Mouse (Mus musculus) adrenal gland, adult 10 weeks (tissue): ENCODE measurements around the gene Rhox2h. TPM values are rescaled to one million over a fixed set of nuclear protein-coding genes. Genes with fewer than 3 reads are reported as not detected.

Experiments used
- polyA plus RNA-seq: library from polyadenylated mRNA; stranded (reverse); fragments of 350-450 nt; fragmentation: Illumina TruSeq; extraction: RNeasy Lipid Tissue Mini Kit (QIAGEN cat#74804); gene quantifications from one replicate; pipeline ENCODE4 v1.2.3, GENCODE M21; 2014; ENCODE audit warnings: low read depth, low replicate concordance

The Rhox2h gene
- polyA plus RNA-seq = not detected

DNA sequence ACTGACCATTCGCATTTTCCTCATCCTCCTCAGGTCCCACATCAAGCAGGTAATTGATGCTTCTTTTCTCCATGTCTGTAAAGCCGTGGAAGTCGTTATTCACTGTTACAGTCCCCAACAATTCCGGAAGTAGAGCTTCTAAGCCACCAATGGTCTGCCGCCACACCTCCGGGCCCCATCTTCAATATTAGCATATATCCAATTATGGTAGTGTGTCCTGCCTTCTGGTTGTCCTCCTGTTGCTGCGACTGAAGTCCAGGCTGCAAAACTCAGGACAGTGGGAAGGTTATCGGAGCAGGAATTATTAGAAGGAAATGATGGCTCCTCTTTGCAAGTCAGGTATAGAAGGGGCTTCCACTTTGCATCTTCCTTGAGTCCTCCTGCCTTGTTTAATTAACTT, at the start of gene Rhox2h:
Rhox2h (minus strand) TSS at position 101 of the 400 bp plus-strand sequence.

DNA sequence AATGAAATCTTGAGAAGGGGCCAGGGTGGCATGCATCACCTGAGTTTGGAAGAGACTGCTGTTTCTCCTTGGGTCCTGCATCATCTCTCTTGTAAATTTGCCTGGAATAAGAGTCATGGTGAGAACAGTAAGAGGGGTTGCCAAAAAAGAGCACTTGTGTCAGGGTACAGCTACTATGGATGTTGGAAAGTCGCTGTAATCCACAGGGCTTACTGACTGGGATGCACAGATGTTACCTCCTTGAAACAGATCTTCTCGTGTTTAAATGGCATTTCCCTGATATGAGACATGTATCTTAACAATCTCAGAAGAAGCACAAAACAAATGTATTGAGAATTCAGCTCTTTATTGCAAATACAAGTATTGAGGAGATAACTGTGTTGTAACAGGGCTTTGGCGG, 4.4 kb downstream of the Rhox2h start, which contains the start of gene Rhox3h:
Rhox3h (minus strand) TSS at position 101 of the 400 bp plus-strand sequence.

DNA sequence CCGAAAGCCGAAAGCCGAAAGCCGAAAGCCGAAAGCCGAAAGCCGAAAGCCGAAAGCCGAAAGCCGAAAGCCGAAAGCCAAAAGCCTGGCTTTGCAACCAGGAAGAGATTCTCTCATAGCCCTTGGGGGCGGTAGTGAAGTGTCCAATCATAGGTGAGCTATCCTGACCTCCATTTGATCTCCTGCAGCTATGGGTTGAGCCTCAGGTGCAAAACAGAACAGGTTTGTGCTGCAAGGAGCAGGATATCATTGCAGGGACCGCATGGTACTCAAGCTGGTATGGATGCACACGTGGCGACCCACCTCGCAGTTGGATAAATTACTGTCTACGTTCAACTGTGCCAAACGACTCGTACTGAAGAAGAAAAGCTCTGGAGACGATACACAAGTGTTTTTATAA, 21.9 kb downstream of the Rhox2h start, which contains the start of gene Rhox4g:
Rhox4g (minus strand) TSS at position 101 of the 400 bp plus-strand sequence.

DNA sequence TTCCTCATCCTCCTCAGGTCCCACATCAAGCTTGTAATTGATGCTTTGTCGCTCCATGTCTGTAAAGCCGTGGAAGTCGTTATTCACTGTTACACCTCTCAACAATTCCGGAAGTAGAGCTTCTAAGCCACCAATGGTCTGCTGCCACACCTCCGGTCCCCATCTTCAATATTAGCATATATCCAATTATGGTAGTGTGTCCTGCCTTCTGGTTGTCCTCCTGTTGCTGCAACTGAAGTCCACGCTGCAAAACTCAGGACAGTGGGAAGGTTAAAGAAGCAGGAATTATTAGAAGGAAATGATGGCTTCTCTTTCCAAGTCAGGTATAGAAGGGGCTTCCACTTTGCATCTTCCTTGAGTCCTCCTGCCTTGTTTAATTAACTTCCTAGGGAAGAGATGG, 29.7 kb downstream of the Rhox2h start, which contains the start of gene Rhox2g:
Rhox2g (minus strand) TSS at position 101 of the 400 bp plus-strand sequence.

DNA sequence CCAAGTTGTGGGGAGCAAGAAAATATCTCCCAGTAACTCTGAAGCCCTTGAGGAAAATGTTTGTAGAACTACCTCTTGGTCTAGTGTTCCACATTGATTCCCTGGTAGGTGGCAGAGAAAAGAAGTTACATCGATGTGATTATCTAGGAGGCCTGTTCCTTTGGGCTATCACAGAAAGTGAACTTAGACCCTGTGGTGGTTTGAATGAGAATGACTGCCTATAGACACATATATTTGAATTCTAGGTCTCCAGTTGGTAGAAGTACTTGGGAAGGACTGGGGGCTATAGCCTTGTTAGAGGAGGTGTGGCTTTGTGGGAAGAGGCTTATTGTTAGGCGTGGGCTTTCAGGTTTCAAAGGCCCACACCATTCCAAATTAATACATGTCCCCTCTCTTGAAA, 44.6 kb downstream of the Rhox2h start, which contains the start of gene Rhox3g:
Rhox3g (minus strand) TSS at position 101 of the 400 bp plus-strand sequence.

Other genes with a start within 250 kb of the Rhox2h start
- not detected for gene Rhox4b, start 240.8 kb downstream of the Rhox2h start, polyA plus RNA-seq
- gene Rhox2c, start 219.6 kb downstream of the Rhox2h start, polyA plus RNA-seq = not detected
- gene Rhox3c, start 214.7 kb downstream of the Rhox2h start, polyA plus RNA-seq = not detected
- gene Rhox4c, start 192.9 kb downstream of the Rhox2h start, polyA plus RNA-seq = not detected
- gene Rhox2d, start 179.8 kb downstream of the Rhox2h start, polyA plus RNA-seq = not detected
- not detected for gene Rhox4d, start 158.9 kb downstream of the Rhox2h start, polyA plus RNA-seq
- gene Rhox2e, start 142.8 kb downstream of the Rhox2h start, polyA plus RNA-seq = not detected
- not detected for gene Rhox3e, start 131.3 kb downstream of the Rhox2h start, polyA plus RNA-seq
- not detected for gene Rhox4e, start 115.9 kb downstream of the Rhox2h start, polyA plus RNA-seq
- not detected for gene Rhox2f, start 101.9 kb downstream of the Rhox2h start, polyA plus RNA-seq
- not detected for gene Rhox3f, start 92.3 kb downstream of the Rhox2h start, polyA plus RNA-seq
- gene Rhox4f, start 65.6 kb downstream of the Rhox2h start, polyA plus RNA-seq = not detected
- not detected for gene Rhox3g, start 44.7 kb downstream of the Rhox2h start, polyA plus RNA-seq
- gene Rhox2g, start 29.8 kb downstream of the Rhox2h start, polyA plus RNA-seq = not detected
- gene Rhox4g, start 21.9 kb downstream of the Rhox2h start, polyA plus RNA-seq = not detected
- gene Rhox3h, start 4.5 kb downstream of the Rhox2h start, polyA plus RNA-seq = not detected
- not detected for gene Rhox5, start 131.6 kb upstream of the Rhox2h start, polyA plus RNA-seq
- gene Rhox6, start 153.6 kb upstream of the Rhox2h start, polyA plus RNA-seq = not detected
- not detected for gene Rhox7a, start 158.4 kb upstream of the Rhox2h start, polyA plus RNA-seq
- gene Rhox8, start 205.7 kb upstream of the Rhox2h start, polyA plus RNA-seq = not detected
- gene Rhox7b, start 224.0 kb upstream of the Rhox2h start, polyA plus RNA-seq = not detected
- not detected for gene Rhox9, start 228.5 kb upstream of the Rhox2h start, polyA plus RNA-seq